In genomic region chr4:140258968-140259367, GRCm38 (mm10) we compare ENCODE assay signal across 8 mouse cellular contexts. TPM values are rescaled to one million over a fixed set of nuclear protein-coding genes. Genes with fewer than 3 reads are reported as not detected.
DNase-seq lines count a peak whose midpoint lies in the region; TF ChIP-seq lines count a peak whose summit lies in the region.

No protein-coding gene starts in this region.

- TF ChIP-seq POLR2A in kidney, adult 2 months (IDR thresholded peaks at IDR 0.05; ENCODE audit: low read depth, low read length): no peak

- no peak overlapping the region for H3ac ChIP-seq in C2C12 (ENCODE audit: control insufficient read depth, insufficient read length, low read depth)

- H3K4me3 ChIP-seq in C2C12 (ENCODE audit: insufficient read depth, poor library complexity, severe bottlenecking): no peak overlapping the region
- no peak overlapping the region for H3K4me3 ChIP-seq in kidney, adult 2 months (ENCODE audit: insufficient read depth, low read depth, low read length)

- TF ChIP-seq CTCF in C2C12 (IDR thresholded peaks at IDR 0.05; ENCODE audit: control insufficient read depth, insufficient read depth, insufficient read length): no peak
- no peak; the same call in 1 of the 2 replicates for TF ChIP-seq CTCF in kidney, adult 2 months (conservative IDR thresholded peaks at IDR 0.05; ENCODE audit: insufficient read depth, insufficient read length, low read depth, low read length)

- H3K4me1 ChIP-seq in kidney, adult 2 months (ENCODE audit: control insufficient read depth, insufficient read depth, low read length): no peaks in the 10 kb centered on the region

- 7% methylated on average over 6 of the region's 6 CpGs for WGBS in kidney, adult 2 months

- H3K27ac ChIP-seq in kidney, adult 2 months (ENCODE audit: insufficient read depth, low read depth, low read length): no peak overlapping the region

- no peaks in the 10 kb centered on the region for H3K79me2 ChIP-seq in C2C12 (ENCODE audit: control insufficient read depth, insufficient read depth)

- H3K36me3 ChIP-seq in C2C12 (ENCODE audit: control insufficient read depth, insufficient read depth): no peaks in the 10 kb centered on the region
- H3K36me3 ChIP-seq in kidney, adult 2 months (ENCODE audit: control insufficient read depth, insufficient read depth, low read length): no peaks in the 10 kb centered on the region

- peaks cover 9% of the 10 kb centered on the region for H3K27me3 ChIP-seq in C2C12 (ENCODE audit: control insufficient read depth, insufficient read depth, insufficient read length)
- H3K27me3 ChIP-seq in kidney, adult 2 months (replicated peaks; ENCODE audit: control insufficient read depth, insufficient read depth, low read length): no peaks in the 10 kb centered on the region

- DNase-seq in adipocyte (ENCODE audit: low spot score) (peak; percentile 24), MN1 (ENCODE audit: low spot score) (no peak)
- peak; percentile 3 to 6 for DNase-seq in heart, adult 9 months (ENCODE audit: low spot score in 2 of 2)
- DNase-seq in kidney, adult 2 months: peak; percentile 21
- DNase-seq in lung, postnatal 14 days: peak; percentile 50
- DNase-seq in yolk sac, embryonic 10.5 days (ENCODE audit: low spot score): peak; percentile 54
- DNase-seq in thymus, postnatal 10 days (ENCODE audit: low spot score in 2 of 2): no peak

- no peaks in the 10 kb centered on the region for H3K79me3 ChIP-seq in C2C12 (ENCODE audit: low read depth)

TF ChIP-seq in C2C12, 6 proteins besides CTCF, POLR2A, EP300 and RAD21:
- TF ChIP-seq MAX (IDR thresholded peaks at IDR 0.05): peak; percentile 85
- TF ChIP-seq MYOD1 (IDR thresholded peaks at IDR 0.05; ENCODE audit: control insufficient read depth, insufficient read length, low read depth): no peak

RNA-seq across cellular contexts. Expression of gene Igsf21, which starts 12.4 kb away (rescaled TPM):
- not detected for polyA plus RNA-seq in C2C12 (2012; fragmentation: generic; extraction: Trizol)
- polyA plus RNA-seq in kidney, adult 2 months (2012; rRNA removed): 0.33 and 0.39 TPM in 2 replicates

Comparison
In these comparisons a context has a peak if more than half of its experiments do, and no peak if none do; other contexts are left out.
1. DNase-seq: peak in adipocyte (single experiment), heart, adult 9 months (2 of 2), kidney, adult 2 months (single experiment), lung, postnatal 14 days (single experiment) and yolk sac, embryonic 10.5 days (single experiment); none in thymus, postnatal 10 days (0 of 2) and MN1 (single experiment).